Mouse (Mus musculus) left cerebral cortex, postnatal 36 days (tissue): ENCODE data around the gene Megf11. TPM values are rescaled to one million over a fixed set of nuclear protein-coding genes. Genes with fewer than 3 reads are reported as not detected.

Experiments
- DNase-seq, 2 experiments: peaks; one replicate each; pipeline ENCODE4 v3.0.0; 2021 to 2022; ENCODE audit warnings: low spot score in 2 of 2, mixed read lengths in 1 of 2
- intact Hi-C: fragments of 180-260 bp; cut with DNase I; formaldehyde crosslinking; loops from one replicate; pipeline ENCODE4 v1.15.1; 2025
- total RNA-seq, 2 experiments: library from RNA; stranded (reverse); gene quantifications; 2 replicates each; pipeline ENCODE4 v1.2.3; 2021

Megf11 gene
- total RNA-seq, 2 experiments from 2014 or later, result 12.6 to 14.6 TPM

- intact Hi-C loops, result no loop called here
- no peak for DNase-seq
Measured at GRCm38 (mm10) chr9:64576143-64576878, 190.9 kb downstream of the Megf11 start.

- intact Hi-C loops, result no loop called here
Measured at GRCm38 (mm10) chr9:64577156-64577555, 191.7 kb downstream of the Megf11 start.

GRCm38 (mm10) chr9:64578014-64578413 lies 192.6 kb downstream of the Megf11 start:
- no peak for DNase-seq
- intact Hi-C loops, result no loop called here

More at GRCm38 (mm10) chr9:64577156-64577555, 191.7 kb downstream of the Megf11 start:
- no peak for DNase-seq

GRCm38 (mm10) chr9:64579306-64579705 lies 193.9 kb downstream of the Megf11 start:
- no peak for DNase-seq
- intact Hi-C loops, result no loop called here

GRCm38 (mm10) chr9:64586292-64586691 lies 200.9 kb downstream of the Megf11 start:
- no peak for DNase-seq
- intact Hi-C loops, result no loop called here

- no peak for DNase-seq
- intact Hi-C loops, result no loop called here
Measured at GRCm38 (mm10) chr9:64587991-64588390, 202.6 kb downstream of the Megf11 start.

- intact Hi-C loops, result no loop called here
- DNase-seq, result peak; percentile 16 to 26
Measured at GRCm38 (mm10) chr9:64590634-64591041, 205.2 kb downstream of the Megf11 start.

GRCm38 (mm10) chr9:64591436-64591835 lies 206.0 kb downstream of the Megf11 start:
- DNase-seq, result no peak
- intact Hi-C loops, result no loop called here

- intact Hi-C loops, result no loop called here
- no peak for DNase-seq
Measured at GRCm38 (mm10) chr9:64594442-64594841, 209.0 kb downstream of the Megf11 start.

GRCm38 (mm10) chr9:64598427-64598826 lies 213.0 kb downstream of the Megf11 start:
- DNase-seq, result no peak
- intact Hi-C loops, result no loop called here

GRCm38 (mm10) chr9:64600731-64601130 lies 215.3 kb downstream of the Megf11 start:
- intact Hi-C loops, result no loop called here
- no peak for DNase-seq

GRCm38 (mm10) chr9:64602895-64603294 lies 217.5 kb downstream of the Megf11 start:
- intact Hi-C loops, result no loop called here
- no peak for DNase-seq

GRCm38 (mm10) chr9:64604217-64604711 lies 218.8 kb downstream of the Megf11 start:
- intact Hi-C loops, result no loop called here
- no peak for DNase-seq

GRCm38 (mm10) chr9:64605077-64605714 lies 219.8 kb downstream of the Megf11 start:
- intact Hi-C loops, result no loop called here
- no peak for DNase-seq

- peak; percentile 10 to 37 for DNase-seq
Measured at GRCm38 (mm10) chr9:64605735-64606349, 220.4 kb downstream of the Megf11 start.

GRCm38 (mm10) chr9:64607049-64607448 lies 221.6 kb downstream of the Megf11 start:
- intact Hi-C loops, result no loop called here
- no peak for DNase-seq

More at GRCm38 (mm10) chr9:64605735-64606349, 220.4 kb downstream of the Megf11 start:
- intact Hi-C loops, result no loop called here

GRCm38 (mm10) chr9:64609546-64609945 lies 224.1 kb downstream of the Megf11 start:
- intact Hi-C loops, result no loop called here
- DNase-seq, result no peak

- intact Hi-C loops, result no loop called here
- no peak for DNase-seq
Measured at GRCm38 (mm10) chr9:64612121-64612983, 226.9 kb downstream of the Megf11 start.

- intact Hi-C loops, result no loop called here
- no peak for DNase-seq
Measured at GRCm38 (mm10) chr9:64612984-64613649, 227.7 kb downstream of the Megf11 start.
